Mouse (Mus musculus): ENCODE measurements around the gene Atxn1. TPM values are rescaled to one million over a fixed set of nuclear protein-coding genes. Genes with fewer than 3 reads are reported as not detected.

Atxn1 gene
- 32.0 and 44.6 TPM in 2 replicates for total RNA-seq (2014; rRNA removed)
- 8.6 and 9.3 TPM in 2 replicates for polyA plus RNA-seq (2015; fragmentation: Nextera tagmentation; extraction: Ambion mirVana)

- Histone ChIP-seq H3K9me3 (ENCODE audit: low read length) (no peaks in the 10 kb centered on the region), H3K4me2 (ENCODE audit: low read depth, low read length) (peak within 1 kb of the TSS; percentile 92), H3K27me3 (ENCODE audit: insufficient read depth, low read length) (no peaks in the 10 kb centered on the region), H3K4me1 (ENCODE audit: insufficient read depth, low read length) (0 out of 2 replicates have a peak, but pooled peaks cover 21% of the 10 kb centered on the region), H3K27ac (peak within 1 kb of the TSS; percentile 96), H3K36me3 (ENCODE audit: insufficient read depth, low read length) (no peaks in the 10 kb centered on the region), H3K9ac (replicated peaks; ENCODE audit: low read length) (peak within 1 kb of the TSS; percentile 94), H3K4me3 (ENCODE audit: low read length) (peak within 1 kb of the TSS; percentile 95)
- TF ChIP-seq CTCF (IDR thresholded peaks at IDR 0.05; ENCODE audit: low read depth): no peak
- WGBS: under 1% methylated on average over 52 of the region's 53 CpGs
- DNase-seq (ENCODE audit: low spot score): peak; percentile 88
- peak; percentile 81 for ATAC-seq
Observed at GRCm38 (mm10) chr13:45964853-45965593, at the start of gene Atxn1. Gene Atxn1, minus strand, starts transcription at chr13:45965008.

GRCm38 (mm10) chr13:46011232-46011631 is 46.4 kb upstream of the Atxn1 start:
- no peak overlapping the region for H3K9ac ChIP-seq (replicated peaks; ENCODE audit: low read length)
- 35% methylated on average over 9 of the region's 9 CpGs for WGBS
- H3K4me1 ChIP-seq (ENCODE audit: insufficient read depth, low read length): peaks cover 15% of the 10 kb centered on the region
- DNase-seq (ENCODE audit: low spot score): no peak
- no peaks in the 10 kb centered on the region for H3K9me3 ChIP-seq (ENCODE audit: low read length)
- no peak overlapping the region for H3K4me2 ChIP-seq (ENCODE audit: low read depth, low read length)
- no peak overlapping the region for H3K27ac ChIP-seq
- H3K36me3 ChIP-seq (ENCODE audit: insufficient read depth, low read length): no peaks in the 10 kb centered on the region
- no peak overlapping the region for H3K4me3 ChIP-seq (ENCODE audit: low read length)
- no peak for TF ChIP-seq CTCF (IDR thresholded peaks at IDR 0.05; ENCODE audit: low read depth)
- H3K27me3 ChIP-seq (ENCODE audit: insufficient read depth, low read length): no peaks in the 10 kb centered on the region
- ATAC-seq: no peak

GRCm38 (mm10) chr13:46010075-46010474 is 45.3 kb upstream of the Atxn1 start:
- DNase-seq (ENCODE audit: low spot score): no peak
- 75% methylated on average over 12 of the region's 12 CpGs for WGBS
- Histone ChIP-seq H3K27ac (no peak overlapping the region), H3K9me3 (ENCODE audit: low read length) (no peaks in the 10 kb centered on the region), H3K27me3 (ENCODE audit: insufficient read depth, low read length) (no peaks in the 10 kb centered on the region), H3K9ac (replicated peaks; ENCODE audit: low read length) (no peak overlapping the region), H3K4me1 (ENCODE audit: insufficient read depth, low read length) (peaks cover 21% of the 10 kb centered on the region), H3K4me3 (ENCODE audit: low read length) (no peak overlapping the region), H3K4me2 (ENCODE audit: low read depth, low read length) (no peak overlapping the region), H3K36me3 (ENCODE audit: insufficient read depth, low read length) (no peaks in the 10 kb centered on the region)
- TF ChIP-seq CTCF (IDR thresholded peaks at IDR 0.05; ENCODE audit: low read depth): no peak
- ATAC-seq: no peak

- Histone ChIP-seq H3K4me1 (ENCODE audit: insufficient read depth, low read length) (peaks cover 21% of the 10 kb centered on the region), H3K9me3 (ENCODE audit: low read length) (no peaks in the 10 kb centered on the region), H3K27me3 (ENCODE audit: insufficient read depth, low read length) (no peaks in the 10 kb centered on the region), H3K36me3 (ENCODE audit: insufficient read depth, low read length) (no peaks in the 10 kb centered on the region), H3K9ac (replicated peaks; ENCODE audit: low read length) (peak overlapping the region; percentile 28; the same call in 1 of the 2 replicates), H3K27ac (peak overlapping the region; percentile 68), H3K4me3 (ENCODE audit: low read length) (peak overlapping the region; percentile 23), H3K4me2 (ENCODE audit: low read depth, low read length) (peak overlapping the region; percentile 52)
- TF ChIP-seq CTCF (IDR thresholded peaks at IDR 0.05; ENCODE audit: low read depth): no peak
- WGBS: 4% methylated on average over 30 of the region's 30 CpGs
- DNase-seq (ENCODE audit: low spot score) (peak; percentile 55), ATAC-seq (peak; percentile 50)
Observed at GRCm38 (mm10) chr13:46008831-46009666, 44.2 kb upstream of the Atxn1 start.

- H3K4me2 ChIP-seq (ENCODE audit: low read depth, low read length): peak overlapping the region; percentile 42
- peak; percentile 76 for DNase-seq (ENCODE audit: low spot score)
- peaks cover 21% of the 10 kb centered on the region for H3K4me1 ChIP-seq (ENCODE audit: insufficient read depth, low read length)
- WGBS: 6% methylated on average over 4 of the region's 4 CpGs
- TF ChIP-seq CTCF (IDR thresholded peaks at IDR 0.05; ENCODE audit: low read depth): no peak
- H3K9me3 ChIP-seq (ENCODE audit: low read length): no peaks in the 10 kb centered on the region
- ATAC-seq: peak; percentile 79
- no peaks in the 10 kb centered on the region for H3K36me3 ChIP-seq (ENCODE audit: insufficient read depth, low read length)
- H3K27ac ChIP-seq: peak overlapping the region; percentile 57
- H3K4me3 ChIP-seq (ENCODE audit: low read length): no peak overlapping the region
- no peaks in the 10 kb centered on the region for H3K27me3 ChIP-seq (ENCODE audit: insufficient read depth, low read length)
- no peak overlapping the region for H3K9ac ChIP-seq (replicated peaks; ENCODE audit: low read length)
Observed at GRCm38 (mm10) chr13:46006211-46007102, 41.6 kb upstream of the Atxn1 start.

- peak overlapping the region; percentile 42; the same call in 1 of the 2 replicates for H3K4me2 ChIP-seq (ENCODE audit: low read depth, low read length)
- WGBS: 51% methylated on average over 7 of the region's 7 CpGs
- peak overlapping the region; percentile 57; the same call in 1 of the 2 replicates for H3K27ac ChIP-seq
Observed at GRCm38 (mm10) chr13:46005656-46006055, 40.8 kb upstream of the Atxn1 start.

More at GRCm38 (mm10) chr13:46005656-46006055, 40.8 kb upstream of the Atxn1 start:
- TF ChIP-seq CTCF (IDR thresholded peaks at IDR 0.05; ENCODE audit: low read depth): no peak
- no peak overlapping the region for H3K4me3 ChIP-seq (ENCODE audit: low read length)
- no peaks in the 10 kb centered on the region for H3K27me3 ChIP-seq (ENCODE audit: insufficient read depth, low read length)
- DNase-seq (ENCODE audit: low spot score) (no peak), ATAC-seq (no peak)
- no peaks in the 10 kb centered on the region for H3K36me3 ChIP-seq (ENCODE audit: insufficient read depth, low read length)
- peaks cover 21% of the 10 kb centered on the region for H3K4me1 ChIP-seq (ENCODE audit: insufficient read depth, low read length)
- no peaks in the 10 kb centered on the region for H3K9me3 ChIP-seq (ENCODE audit: low read length)
- no peak overlapping the region for H3K9ac ChIP-seq (replicated peaks; ENCODE audit: low read length)

All from hindbrain, postnatal 0 days (tissue).